Mouse (Mus musculus) embryo, embryonic 9.5 days (tissue): Measurements from ENCODE around the gene Sox15.
"Not testable (repeated sequence)": the region's sequence is repeated elsewhere in the genome, so short reads cannot be mapped to it uniquely, and the experiment has no call there.

Source experiments
- DNase-seq: peaks from one replicate; pipeline ENCODE4 v3.0.0-alpha.2; 2017; ENCODE audit errors: extremely low spot score

Sox15 gene

GRCm38 (mm10) chr11:69699595-69699994 is 44.5 kb downstream of the Sox15 start:
- no peak for DNase-seq

- DNase-seq: not testable (repeated sequence)
Measured at GRCm38 (mm10) chr11:69702886-69703285, 47.8 kb downstream of the Sox15 start.

- DNase-seq: not testable (repeated sequence)
Measured at GRCm38 (mm10) chr11:69703381-69703780, 48.3 kb downstream of the Sox15 start.

DNA sequence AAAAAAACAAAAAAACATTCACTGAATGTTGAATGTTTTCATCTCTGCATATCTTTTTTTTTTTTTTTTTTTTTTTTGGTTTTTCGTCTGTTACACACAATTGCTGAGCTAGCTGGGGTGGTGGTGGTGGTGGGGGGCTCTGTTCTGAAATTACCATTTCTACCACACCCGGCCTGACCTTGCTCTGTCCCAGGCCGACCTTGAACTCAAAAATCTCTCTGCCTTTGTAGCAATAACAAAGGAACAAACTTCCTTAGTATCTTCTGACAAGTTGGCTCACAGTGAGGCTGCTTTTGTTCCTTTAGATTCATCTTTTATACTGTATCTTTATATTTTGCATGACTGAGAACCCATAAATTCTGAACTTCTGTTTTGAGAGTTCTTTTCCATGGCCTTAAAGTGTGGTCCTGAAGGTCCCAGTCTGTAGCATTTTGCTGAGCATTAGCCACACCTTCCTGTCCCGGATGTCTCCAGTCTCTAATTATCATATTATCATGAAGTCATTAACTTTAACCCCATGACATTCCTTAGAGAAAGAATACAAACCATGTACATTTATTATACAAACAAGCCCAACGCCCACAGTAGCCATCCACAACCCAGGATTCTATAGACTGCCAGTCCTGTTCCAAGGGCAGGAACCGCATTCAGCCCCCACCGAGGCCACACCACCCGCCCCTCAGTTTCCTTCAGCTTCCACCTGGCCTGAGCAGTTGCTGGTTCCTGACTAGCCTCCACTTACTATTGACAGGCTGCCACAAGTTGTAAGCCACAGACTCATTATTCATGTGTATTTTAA is 48.9 kb downstream of the Sox15 start:
- DNase-seq: no peak

- DNase-seq: no peak
Measured at GRCm38 (mm10) chr11:69704613-69705010, 49.5 kb downstream of the Sox15 start.
